Mouse (Mus musculus) neural tube, embryonic 14.5 days (tissue): Measurements from ENCODE around the gene Arap1. TPM values are rescaled to one million over a fixed set of nuclear protein-coding genes. Genes with fewer than 3 reads are reported as not detected.

Experiments used
- ATAC-seq: fragments of 200-750 bp; cut with Nextera tagmentation; 2 replicates; pipeline ENCODE4 v1.8.0; 2017; ENCODE audit warnings: low read depth, mild to moderate bottlenecking, moderate TSS enrichment, moderate library complexity
- H3K27ac ChIP-seq: fragments of 300-500 bp; sonication (generic); 2 replicates; pipeline ENCODE4 v1.5.1; 2014; ENCODE audit warnings: low read depth, mild to moderate bottlenecking, control low read depth, low read length, moderate library complexity, mixed read lengths
- H3K27me3 ChIP-seq: fragments of 300-500 bp; sonication (generic); 2 replicates; pipeline ENCODE4 v1.6.1; 2014; ENCODE audit warnings: low read length; ENCODE audit not compliant: control insufficient read depth, insufficient read depth
- H3K36me3 ChIP-seq: fragments of 300-500 bp; sonication (generic); 2 replicates; pipeline ENCODE4 v1.6.1; 2014; ENCODE audit warnings: low read length, mixed read lengths; ENCODE audit not compliant: control insufficient read depth, insufficient read depth
- H3K4me1 ChIP-seq: fragments of 300-500 bp; sonication (generic); 2 replicates; pipeline ENCODE4 v1.6.1; 2014; ENCODE audit warnings: low read length; ENCODE audit not compliant: control insufficient read depth, insufficient read depth
- H3K4me2 ChIP-seq: fragments of 300-500 bp; sonication (generic); 2 replicates; pipeline ENCODE4 v1.6.1; 2014; ENCODE audit warnings: mild to moderate bottlenecking, low read depth, low read length, control low read depth
- H3K4me3 ChIP-seq: fragments of 300-500 bp; sonication (generic); 2 replicates; pipeline ENCODE4 v1.5.1; 2014; ENCODE audit warnings: low read depth, low read length, control low read depth, mixed read lengths
- H3K9ac ChIP-seq: fragments of 300-500 bp; sonication (generic); replicated peaks from 2 replicates; pipeline ENCODE4 v1.6.1; 2014; ENCODE audit warnings: low read depth, mild to moderate bottlenecking, control low read depth, low read length, mixed read lengths
- H3K9me3 ChIP-seq: fragments of 300-500 bp; sonication (generic); 2 replicates; pipeline ENCODE4 v1.6.1; 2016; ENCODE audit warnings: low read length; ENCODE audit not compliant: control insufficient read depth
- WGBS: fragments of 180-500 bp; shearing (Covaris S2); extraction: QIAGEN DNeasy Blood & Tissue Kit; methylation state at CpG from one replicate; pipeline ENCODE4 v1.1.7; 2014; 5-methylcytosine and 5-hydroxymethylcytosine counted together
- polyA plus RNA-seq: library from polyadenylated mRNA; unstranded; fragments of >200 nt; fragmentation: Nextera tagmentation; extraction: Ambion mirVana; gene quantifications from 2 replicates; pipeline ENCODE4 v1.2.1, GENCODE M21; 2014

The Arap1 gene
- polyA plus RNA-seq, 1 experiment from 2014 or later = 4.0 TPM

- Histone ChIP-seq H3K27me3 (no peaks in the 10 kb centered on the region), H3K36me3 (no peaks in the 10 kb centered on the region), H3K4me1 (no peaks in the 10 kb centered on the region), H3K4me3 (no peak overlapping the region), H3K9me3 (no peaks in the 10 kb centered on the region), H3K4me2 (no peak overlapping the region), H3K27ac (no peak overlapping the region), H3K9ac (no peak overlapping the region)
- no peak for ATAC-seq
- 66% methylated on average over 4 of the region's 4 CpGs for WGBS
Measured at GRCm38 (mm10) chr7:101361767-101362166, 13.9 kb downstream of the Arap1 start.

DNA sequence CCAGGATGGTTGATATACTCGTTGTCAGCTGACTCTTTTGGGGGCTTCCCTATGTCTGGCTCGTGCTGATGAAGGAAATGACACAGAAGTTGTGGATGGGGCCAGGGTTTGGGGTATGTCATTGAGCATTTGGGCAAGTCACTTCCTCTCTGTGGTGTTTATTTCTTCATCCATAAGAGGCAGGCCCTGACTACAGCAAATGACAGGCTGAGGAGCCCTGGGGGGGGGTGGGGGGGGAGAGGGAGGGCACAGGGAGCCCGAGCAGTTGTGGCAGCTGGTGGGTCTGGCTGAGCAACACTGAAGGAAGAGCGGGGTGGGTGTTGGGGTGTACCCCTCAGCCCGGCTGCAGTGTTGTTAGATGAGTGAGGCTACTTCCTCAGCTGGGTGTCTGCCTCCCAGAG is 14.9 kb downstream of the Arap1 start:
- Histone ChIP-seq H3K9ac (no peak overlapping the region), H3K4me3 (no peak overlapping the region), H3K27me3 (no peaks in the 10 kb centered on the region), H3K27ac (no peak overlapping the region), H3K4me2 (no peak overlapping the region), H3K9me3 (no peaks in the 10 kb centered on the region), H3K4me1 (no peaks in the 10 kb centered on the region), H3K36me3 (no peaks in the 10 kb centered on the region)
- ATAC-seq = no peak
- WGBS = 60% methylated on average over 5 of the region's 5 CpGs

DNA sequence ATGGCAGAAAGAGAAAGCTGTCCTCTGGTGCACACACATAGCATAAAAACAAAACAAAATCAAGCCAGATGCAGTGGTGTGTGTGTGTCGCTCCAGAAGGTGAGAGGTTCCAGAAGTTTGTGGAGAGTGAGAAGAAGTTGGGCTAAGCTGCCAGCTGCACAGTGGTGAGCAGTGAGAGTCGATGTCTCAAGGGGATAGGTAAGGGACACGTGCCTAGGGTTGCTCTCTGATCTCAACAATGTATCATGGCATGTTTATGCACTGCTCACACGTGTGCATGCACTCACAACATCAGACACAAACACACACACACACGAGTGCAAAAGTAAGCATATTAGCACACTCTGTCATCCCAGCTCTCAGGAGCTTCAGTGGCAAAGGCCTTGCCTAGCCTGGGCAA is 16.0 kb downstream of the Arap1 start:
- H3K36me3 ChIP-seq = no peaks in the 10 kb centered on the region
- no peak for ATAC-seq
- no peaks in the 10 kb centered on the region for H3K9me3 ChIP-seq
- no peak overlapping the region for H3K9ac ChIP-seq
- no peaks in the 10 kb centered on the region for H3K4me1 ChIP-seq
- H3K27ac ChIP-seq = no peak overlapping the region
- H3K4me3 ChIP-seq = no peak overlapping the region
- no peak overlapping the region for H3K4me2 ChIP-seq
- 79% methylated on average over 5 of the region's 5 CpGs for WGBS
- no peaks in the 10 kb centered on the region for H3K27me3 ChIP-seq

DNA sequence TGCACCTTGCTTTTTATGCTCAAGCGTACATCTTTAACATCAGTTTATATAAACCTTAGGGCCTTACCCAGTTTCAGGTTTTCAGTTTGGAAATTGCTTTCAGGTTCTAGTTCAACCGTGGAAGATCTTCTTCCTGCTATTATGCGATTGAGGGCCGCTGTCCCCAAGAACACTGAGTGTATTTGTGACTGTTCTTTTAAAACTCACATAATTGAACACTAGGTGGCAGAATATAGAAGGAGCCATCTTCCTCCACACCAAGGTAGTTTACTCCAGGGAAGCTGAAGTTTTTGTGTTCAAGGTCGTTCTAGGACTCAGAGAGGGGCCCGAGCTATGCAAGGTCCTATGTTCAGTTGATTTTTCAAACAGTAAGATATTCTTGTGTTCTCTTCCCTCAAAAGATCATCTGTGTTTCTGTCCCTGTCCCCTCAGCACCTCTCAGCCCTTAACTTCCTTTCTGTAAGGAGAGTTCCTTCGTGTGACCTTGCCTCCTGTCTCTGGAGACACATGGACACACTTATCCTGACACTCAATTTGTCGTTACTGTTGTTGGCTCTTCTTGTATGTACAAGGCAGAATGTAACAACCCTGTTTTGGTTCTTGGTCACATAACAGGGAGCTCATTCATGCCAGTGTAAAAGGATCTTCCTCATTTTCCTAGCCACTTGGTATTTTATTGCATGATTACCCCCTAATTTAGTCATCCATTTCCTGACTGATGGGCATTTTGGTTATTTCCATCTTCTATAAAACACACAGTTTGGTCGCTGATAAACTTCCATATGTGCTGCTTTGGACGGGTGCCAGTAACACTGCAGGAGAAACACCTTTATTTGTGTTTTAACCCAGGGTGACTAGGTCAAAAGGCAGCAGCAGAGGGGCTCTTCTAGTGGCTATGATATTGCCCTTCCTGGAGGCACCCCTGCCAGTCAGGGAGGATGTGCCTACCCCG is 20.3 kb downstream of the Arap1 start:
- no peak for ATAC-seq
- Histone ChIP-seq H3K4me3 (no peak overlapping the region), H3K9ac (no peak overlapping the region), H3K27me3 (no peaks in the 10 kb centered on the region), H3K9me3 (no peaks in the 10 kb centered on the region), H3K27ac (no peak overlapping the region), H3K4me2 (no peak overlapping the region), H3K4me1 (no peaks in the 10 kb centered on the region), H3K36me3 (no peaks in the 10 kb centered on the region)
- WGBS = 50% methylated on average over 11 of the region's 11 CpGs

DNA sequence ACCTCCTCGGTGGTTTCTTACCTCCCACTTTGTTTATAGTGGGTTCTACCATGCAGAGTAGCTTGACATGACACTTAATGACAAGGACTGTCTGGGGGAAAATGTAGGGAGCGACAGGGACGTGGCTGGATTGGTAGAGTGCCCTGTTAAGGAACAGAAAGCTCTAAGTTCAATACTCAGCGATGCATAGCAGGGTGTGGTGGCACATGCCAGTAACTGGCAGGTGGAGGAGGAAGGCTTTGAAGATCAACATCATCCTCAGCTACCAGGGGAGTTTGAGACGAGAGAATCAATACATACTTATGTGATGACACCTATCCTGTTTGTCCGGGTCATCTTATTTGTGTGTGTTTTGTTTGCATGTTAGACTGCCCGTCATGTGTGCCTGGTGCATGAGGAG is 21.8 kb downstream of the Arap1 start:
- Histone ChIP-seq H3K4me1 (no peaks in the 10 kb centered on the region), H3K4me3 (no peak overlapping the region), H3K36me3 (no peaks in the 10 kb centered on the region), H3K27me3 (no peaks in the 10 kb centered on the region), H3K4me2 (no peak overlapping the region), H3K27ac (no peak overlapping the region), H3K9me3 (no peaks in the 10 kb centered on the region), H3K9ac (no peak overlapping the region)
- no peak for ATAC-seq
- WGBS = 75% methylated on average over 7 of the region's 7 CpGs

DNA sequence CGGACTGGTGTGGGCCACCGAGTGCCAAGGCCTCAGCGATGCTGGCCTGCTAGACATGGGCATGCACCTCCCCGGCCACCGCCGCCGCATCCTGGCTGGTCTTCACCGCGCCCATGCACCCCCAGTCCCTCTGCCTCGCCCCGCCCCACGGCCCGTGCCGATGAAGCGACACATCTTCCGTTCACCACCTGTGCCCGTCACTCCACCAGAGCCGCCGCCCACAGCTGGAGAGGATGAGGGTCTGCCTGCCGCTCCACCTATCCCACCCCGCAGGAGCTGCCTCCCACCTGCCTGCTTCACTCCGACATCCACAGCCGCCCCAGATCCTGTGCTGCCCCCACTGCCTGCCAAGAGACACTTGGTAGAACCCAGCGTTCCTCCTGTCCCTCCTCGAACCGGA is 25.2 kb downstream of the Arap1 start:
- no peak overlapping the region for H3K27ac ChIP-seq
- ATAC-seq = no peak
- no peak overlapping the region for H3K9ac ChIP-seq
- WGBS = 86% methylated on average over 26 of the region's 26 CpGs
- no peaks in the 10 kb centered on the region for H3K36me3 ChIP-seq
- no peak overlapping the region for H3K4me2 ChIP-seq
- no peak overlapping the region for H3K4me3 ChIP-seq
- H3K9me3 ChIP-seq = no peaks in the 10 kb centered on the region
- H3K27me3 ChIP-seq = no peaks in the 10 kb centered on the region
- peaks cover 5% of the 10 kb centered on the region; the same call in 1 of the 2 replicates for H3K4me1 ChIP-seq

DNA sequence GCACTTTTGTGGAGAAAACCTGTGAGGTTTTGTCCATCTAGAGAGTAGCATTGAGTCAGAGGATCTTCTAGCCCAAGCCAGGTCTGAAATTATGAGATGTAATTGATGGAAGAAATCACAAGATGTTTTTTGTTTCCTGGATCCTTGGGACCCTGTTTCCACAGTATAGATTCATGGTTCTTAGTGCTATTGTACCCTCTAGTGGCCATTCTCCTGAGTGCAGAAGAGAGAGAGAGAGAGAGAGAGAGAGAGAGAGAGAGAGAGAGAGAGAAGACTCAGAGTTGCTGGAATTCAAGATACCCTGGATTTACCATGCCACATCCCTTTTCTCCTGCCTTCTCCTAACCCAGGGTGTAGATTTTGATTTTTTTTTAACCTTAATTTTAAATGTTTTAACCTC is 26.3 kb downstream of the Arap1 start:
- H3K36me3 ChIP-seq = no peaks in the 10 kb centered on the region
- no peak overlapping the region for H3K4me2 ChIP-seq
- H3K27ac ChIP-seq = no peak overlapping the region
- H3K9ac ChIP-seq = no peak overlapping the region
- peaks cover 5% of the 10 kb centered on the region; the same call in 1 of the 2 replicates for H3K4me1 ChIP-seq
- H3K4me3 ChIP-seq = no peak overlapping the region
- ATAC-seq = peak; percentile 42; the same call in 1 of the 2 replicates
- H3K9me3 ChIP-seq = no peaks in the 10 kb centered on the region
- no peaks in the 10 kb centered on the region for H3K27me3 ChIP-seq

GRCm38 (mm10) chr7:101376701-101377340 is 29.0 kb downstream of the Arap1 start:
- H3K27ac ChIP-seq = peak overlapping the region; percentile 39; the same call in 1 of the 2 replicates
- no peak overlapping the region for H3K4me3 ChIP-seq
- 45% methylated on average over 10 of the region's 10 CpGs for WGBS
- H3K27me3 ChIP-seq = no peaks in the 10 kb centered on the region
- no peaks in the 10 kb centered on the region for H3K36me3 ChIP-seq
- peaks cover 5% of the 10 kb centered on the region; the same call in 1 of the 2 replicates for H3K4me1 ChIP-seq
- H3K9me3 ChIP-seq = no peaks in the 10 kb centered on the region
- no peak overlapping the region for H3K9ac ChIP-seq
- no peak overlapping the region for H3K4me2 ChIP-seq
- peak; percentile 77; the same call in 1 of the 2 replicates for ATAC-seq

- 33% methylated on average over 7 of the region's 7 CpGs for WGBS
- Histone ChIP-seq H3K36me3 (no peaks in the 10 kb centered on the region), H3K4me2 (no peak overlapping the region), H3K27me3 (no peaks in the 10 kb centered on the region), H3K9ac (no peak overlapping the region; the same call in 1 of the 2 replicates), H3K4me3 (no peak overlapping the region), H3K27ac (no peak overlapping the region), H3K9me3 (no peaks in the 10 kb centered on the region), H3K4me1 (peaks cover 5% of the 10 kb centered on the region; the same call in 1 of the 2 replicates)
- no peak for ATAC-seq
Measured at GRCm38 (mm10) chr7:101377741-101378262, 29.9 kb downstream of the Arap1 start.
